Mouse (Mus musculus) kidney, embryonic 14.5 days (tissue): Measurements from ENCODE around the gene Klc4. TPM values are rescaled to one million over a fixed set of nuclear protein-coding genes. Genes with fewer than 3 reads are reported as not detected.

ENCODE experiments used
- ATAC-seq: fragments of 200-750 bp; cut with Nextera tagmentation; 2 replicates; pipeline ENCODE4 v1.8.0; 2017; ENCODE audit warnings: moderate number of reproducible peaks, mild to moderate bottlenecking, moderate TSS enrichment, moderate library complexity; ENCODE audit not compliant: low FRiP score, low TSS enrichment
- H3K27ac ChIP-seq: fragments of 300-500 bp; sonication (generic); 2 replicates; pipeline ENCODE4 v1.5.1; 2014; ENCODE audit warnings: low read depth, mild to moderate bottlenecking, low read length, moderate library complexity, mixed read lengths
- H3K27me3 ChIP-seq: fragments of 300-500 bp; sonication (generic); 2 replicates; pipeline ENCODE4 v1.6.1; 2014; ENCODE audit warnings: mild to moderate bottlenecking, low read length; ENCODE audit not compliant: control insufficient read depth, insufficient read depth
- H3K36me3 ChIP-seq: fragments of 300-500 bp; sonication (generic); 2 replicates; pipeline ENCODE4 v1.6.1; 2014; ENCODE audit warnings: low read length, mixed read lengths; ENCODE audit not compliant: control insufficient read depth, insufficient read depth
- H3K4me1 ChIP-seq: fragments of 300-500 bp; sonication (generic); 2 replicates; pipeline ENCODE4 v1.6.1; 2014; ENCODE audit warnings: low read length, mixed read lengths; ENCODE audit not compliant: control insufficient read depth, insufficient read depth
- H3K4me2 ChIP-seq: fragments of 300-500 bp; sonication (generic); replicated peaks from 2 replicates; pipeline ENCODE4 v1.6.1; 2014; ENCODE audit warnings: low read depth, mild to moderate bottlenecking, low read length
- H3K4me3 ChIP-seq: fragments of 300-500 bp; sonication (generic); 2 replicates; pipeline ENCODE4 v1.5.1; 2014; ENCODE audit warnings: mild to moderate bottlenecking, low read length
- H3K9ac ChIP-seq: fragments of 300-500 bp; sonication (generic); 2 replicates; pipeline ENCODE4 v1.6.1; 2014; ENCODE audit warnings: low read depth, mild to moderate bottlenecking, low read length, moderate library complexity
- H3K9me3 ChIP-seq: fragments of 300-500 bp; sonication (generic); 2 replicates; pipeline ENCODE4 v1.6.1; 2016; ENCODE audit warnings: low read length; ENCODE audit not compliant: control insufficient read depth
- WGBS: fragments of 180-500 bp; shearing (Covaris S2); extraction: QIAGEN DNeasy Blood & Tissue Kit; methylation state at CpG from one replicate; pipeline ENCODE4 v1.1.7; 2014; 5-methylcytosine and 5-hydroxymethylcytosine counted together
- polyA plus RNA-seq: library from polyadenylated mRNA; unstranded; fragments of >200 nt; fragmentation: Nextera tagmentation; extraction: Ambion mirVana; gene quantifications from 2 replicates; pipeline ENCODE4 v1.2.1, GENCODE M21; 2014

Gene Klc4
- polyA plus RNA-seq, 1 experiment from 2014 or later = 31.5 TPM

- Histone ChIP-seq H3K9me3 (no peaks in the 10 kb centered on the region), H3K27me3 (no peaks in the 10 kb centered on the region), H3K36me3 (peaks cover 59% of the 10 kb centered on the region), H3K4me3 (peak overlapping the region; percentile 59), H3K4me1 (peaks cover 22% of the 10 kb centered on the region), H3K9ac (peak overlapping the region; percentile 72), H3K27ac (peak overlapping the region; percentile 92), H3K4me2 (peak overlapping the region; percentile 53)
- peak; percentile 44 for ATAC-seq
- WGBS = under 1% methylated on average over 34 of the region's 34 CpGs
These were observed 34.3 kb upstream of the Klc4 start for GRCm38 (mm10) chr17:46679843-46680759.

GRCm38 (mm10) chr17:46678911-46679310 lies 33.1 kb upstream of the Klc4 start:
- Histone ChIP-seq H3K4me3 (peak overlapping the region; percentile 59), H3K36me3 (peaks cover 53% of the 10 kb centered on the region), H3K4me2 (peak overlapping the region; percentile 53), H3K27me3 (no peaks in the 10 kb centered on the region), H3K4me1 (peaks cover 29% of the 10 kb centered on the region), H3K9ac (peak overlapping the region; percentile 72), H3K27ac (peak overlapping the region; percentile 92; the same call in 1 of the 2 replicates), H3K9me3 (no peaks in the 10 kb centered on the region)
- WGBS = 34% methylated on average over 9 of the region's 9 CpGs
- ATAC-seq = no peak

GRCm38 (mm10) chr17:46678416-46678815 lies 32.6 kb upstream of the Klc4 start, which contains the start of gene Mea1:
TSS of gene Mea1 (plus strand) at chr17:46678793.
- WGBS = 83% methylated on average over 8 of the region's 9 CpGs
- H3K9ac ChIP-seq = peak within 1 kb of the TSS; percentile 72
- H3K4me3 ChIP-seq = peak within 1 kb of the TSS; percentile 59
- H3K9me3 ChIP-seq = no peaks in the 10 kb centered on the region
- H3K27me3 ChIP-seq = no peaks in the 10 kb centered on the region
- H3K36me3 ChIP-seq = peaks cover 48% of the 10 kb centered on the region
- H3K4me2 ChIP-seq = peak within 1 kb of the TSS; percentile 53
- peaks cover 30% of the 10 kb centered on the region for H3K4me1 ChIP-seq
- peak within 1 kb of the TSS; percentile 92; the same call in 1 of the 2 replicates for H3K27ac ChIP-seq
- ATAC-seq = no peak

GRCm38 (mm10) chr17:46674530-46675283 lies 28.9 kb upstream of the Klc4 start:
- Histone ChIP-seq H3K9me3 (no peaks in the 10 kb centered on the region), H3K27ac (peak overlapping the region; percentile 83), H3K4me1 (peaks cover 34% of the 10 kb centered on the region), H3K36me3 (peaks cover 58% of the 10 kb centered on the region), H3K9ac (peak overlapping the region; percentile 74), H3K4me3 (peak overlapping the region; percentile 72), H3K4me2 (peak overlapping the region; percentile 77), H3K27me3 (no peaks in the 10 kb centered on the region)
- peak; percentile 32 for ATAC-seq
- 23% methylated on average over 15 of the region's 15 CpGs for WGBS

- H3K9ac ChIP-seq = peak within 1 kb of the TSS; percentile 74
- H3K27me3 ChIP-seq = no peaks in the 10 kb centered on the region
- WGBS = under 1% methylated on average over 43 of the region's 43 CpGs
- H3K9me3 ChIP-seq = no peaks in the 10 kb centered on the region
- H3K4me2 ChIP-seq = peak within 1 kb of the TSS; percentile 77
- H3K27ac ChIP-seq = peak within 1 kb of the TSS; percentile 83
- peak; percentile 92 for ATAC-seq
- H3K4me3 ChIP-seq = peak within 1 kb of the TSS; percentile 72
- H3K4me1 ChIP-seq = peaks cover 27% of the 10 kb centered on the region
- peaks cover 64% of the 10 kb centered on the region for H3K36me3 ChIP-seq
These were observed 28.2 kb upstream of the Klc4 start, which contains the start of gene Rrp36 for GRCm38 (mm10) chr17:46673850-46674529. TSS of gene Rrp36 (minus strand) at chr17:46674352.

GRCm38 (mm10) chr17:46669911-46670310 lies 24.1 kb upstream of the Klc4 start:
- 96% methylated on average over 10 of the region's 10 CpGs for WGBS
- Histone ChIP-seq H3K4me2 (no peak overlapping the region), H3K9ac (no peak overlapping the region), H3K27me3 (no peaks in the 10 kb centered on the region), H3K9me3 (no peaks in the 10 kb centered on the region), H3K27ac (no peak overlapping the region), H3K36me3 (peaks cover 56% of the 10 kb centered on the region), H3K4me3 (no peak overlapping the region), H3K4me1 (peaks cover 17% of the 10 kb centered on the region)
- no peak for ATAC-seq

- Histone ChIP-seq H3K9me3 (no peaks in the 10 kb centered on the region), H3K27me3 (no peaks in the 10 kb centered on the region), H3K36me3 (peaks cover 74% of the 10 kb centered on the region), H3K9ac (no peak overlapping the region), H3K4me2 (no peak overlapping the region), H3K4me3 (no peak overlapping the region), H3K27ac (no peak overlapping the region), H3K4me1 (peaks cover 3% of the 10 kb centered on the region)
- 86% methylated on average over 16 of the region's 16 CpGs for WGBS
- ATAC-seq = no peak; the same call in 1 of the 2 replicates
These were observed 21.9 kb upstream of the Klc4 start for GRCm38 (mm10) chr17:46667712-46668111.

GRCm38 (mm10) chr17:46662730-46663129 lies 16.9 kb upstream of the Klc4 start:
- Histone ChIP-seq H3K4me1 (no peaks in the 10 kb centered on the region), H3K27me3 (no peaks in the 10 kb centered on the region), H3K4me3 (no peak overlapping the region), H3K27ac (no peak overlapping the region), H3K9ac (no peak overlapping the region), H3K9me3 (no peaks in the 10 kb centered on the region), H3K4me2 (no peak overlapping the region), H3K36me3 (peaks cover 95% of the 10 kb centered on the region)
- ATAC-seq = no peak
- 81% methylated on average over 5 of the region's 5 CpGs for WGBS
